Mouse (Mus musculus): ENCODE data around the gene Galnt11. TPM values are rescaled to one million over a fixed set of nuclear protein-coding genes. Genes with fewer than 3 reads are reported as not detected.
A peak's percentile ranks its signal among the peaks of the same experiment; 100 is the strongest.
"Not testable (repeated sequence)": the region's sequence is repeated elsewhere in the genome, so short reads cannot be mapped to it uniquely, and the experiment has no call there.

The Galnt11 gene
- polyA plus RNA-seq (2015; fragmentation: Nextera tagmentation; extraction: Ambion mirVana), result 38.6 and 42.0 TPM in 2 replicates

- Histone ChIP-seq H3K4me1 (peaks cover 4% of the 10 kb centered on the region; the same call in 1 of the 2 replicates), H3K27me3 (no peaks in the 10 kb centered on the region), H3K4me2 (peak within 1 kb of the TSS; percentile 57), H3K9me3 (no peaks in the 10 kb centered on the region), H3K4me3 (peak within 1 kb of the TSS; percentile 83), H3K36me3 (no peaks in the 10 kb centered on the region), H3K27ac (peak within 1 kb of the TSS; percentile 90), H3K9ac (peak within 1 kb of the TSS; percentile 77)
- ATAC-seq (ENCODE audit: insufficient number of reproducible peaks, low FRiP score, low TSS enrichment, low read depth), result no peak
- WGBS, result 78% methylated on average over 3 of the region's 3 CpGs
These were observed at the start of gene Galnt11 for GRCm38 (mm10) chr5:25221604-25222003. Galnt11 (plus strand) TSS chr5:25221904.

DNA sequence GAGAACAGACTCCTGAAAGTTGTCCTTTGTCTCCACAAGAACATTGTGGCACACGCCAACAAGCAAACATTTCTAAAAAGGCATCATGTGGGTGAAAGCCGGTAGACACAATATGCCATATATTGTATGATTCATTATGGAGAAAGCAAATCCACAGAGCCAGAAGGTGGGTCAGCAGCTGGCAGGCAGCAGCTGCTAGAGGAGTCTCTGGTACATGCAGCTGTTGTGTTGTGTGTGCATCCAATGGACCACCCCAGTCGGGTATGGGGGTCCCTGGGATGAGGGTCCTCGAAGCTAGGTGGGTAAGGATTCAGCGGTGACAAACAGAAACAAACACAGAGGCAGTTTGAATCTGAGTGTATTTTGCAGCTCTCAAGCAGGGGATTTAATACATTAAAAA, 43.8 kb upstream of the Galnt11 start:
- H3K4me1 ChIP-seq; ATAC-seq (ENCODE audit: insufficient number of reproducible peaks, low FRiP score, low TSS enrichment, low read depth); H3K9ac ChIP-seq; H3K36me3 ChIP-seq; H3K4me2 ChIP-seq; H3K27me3 ChIP-seq; H3K27ac ChIP-seq; H3K4me3 ChIP-seq; H3K9me3 ChIP-seq: not testable (repeated sequence)
- WGBS, result 82% methylated on average over 5 of the region's 5 CpGs

GRCm38 (mm10) chr5:25178543-25178942, 43.2 kb upstream of the Galnt11 start:
- not testable (repeated sequence) for H3K27ac ChIP-seq; ATAC-seq (ENCODE audit: insufficient number of reproducible peaks, low FRiP score, low TSS enrichment, low read depth); H3K4me2 ChIP-seq; H3K9ac ChIP-seq; H3K4me1 ChIP-seq; H3K27me3 ChIP-seq; H3K4me3 ChIP-seq; H3K36me3 ChIP-seq; H3K9me3 ChIP-seq
- 64% methylated on average over 4 of the region's 4 CpGs for WGBS

GRCm38 (mm10) chr5:25179284-25179683, 42.4 kb upstream of the Galnt11 start:
- H3K4me1 ChIP-seq, result no peaks in the 10 kb centered on the region
- no peak for ATAC-seq (ENCODE audit: insufficient number of reproducible peaks, low FRiP score, low TSS enrichment, low read depth)
- H3K27ac ChIP-seq, result no peak overlapping the region
- no peak overlapping the region for H3K4me3 ChIP-seq
- H3K9ac ChIP-seq, result no peak overlapping the region
- no peak overlapping the region for H3K4me2 ChIP-seq
- no peaks in the 10 kb centered on the region for H3K9me3 ChIP-seq
- H3K36me3 ChIP-seq, result no peaks in the 10 kb centered on the region
- H3K27me3 ChIP-seq, result no peaks in the 10 kb centered on the region
- 92% methylated on average over 4 of the region's 4 CpGs for WGBS

- no peaks in the 10 kb centered on the region for H3K27me3 ChIP-seq
- no peak overlapping the region for H3K4me2 ChIP-seq
- H3K9me3 ChIP-seq, result no peaks in the 10 kb centered on the region
- no peak overlapping the region for H3K9ac ChIP-seq
- H3K4me3 ChIP-seq, result no peak overlapping the region
- no peaks in the 10 kb centered on the region for H3K4me1 ChIP-seq
- no peak for ATAC-seq (ENCODE audit: insufficient number of reproducible peaks, low FRiP score, low TSS enrichment, low read depth)
- H3K36me3 ChIP-seq, result no peaks in the 10 kb centered on the region
- no peak overlapping the region for H3K27ac ChIP-seq
- WGBS, result 78% methylated on average over 3 of the region's 3 CpGs
These were observed 41.7 kb upstream of the Galnt11 start for GRCm38 (mm10) chr5:25179936-25180488.

DNA sequence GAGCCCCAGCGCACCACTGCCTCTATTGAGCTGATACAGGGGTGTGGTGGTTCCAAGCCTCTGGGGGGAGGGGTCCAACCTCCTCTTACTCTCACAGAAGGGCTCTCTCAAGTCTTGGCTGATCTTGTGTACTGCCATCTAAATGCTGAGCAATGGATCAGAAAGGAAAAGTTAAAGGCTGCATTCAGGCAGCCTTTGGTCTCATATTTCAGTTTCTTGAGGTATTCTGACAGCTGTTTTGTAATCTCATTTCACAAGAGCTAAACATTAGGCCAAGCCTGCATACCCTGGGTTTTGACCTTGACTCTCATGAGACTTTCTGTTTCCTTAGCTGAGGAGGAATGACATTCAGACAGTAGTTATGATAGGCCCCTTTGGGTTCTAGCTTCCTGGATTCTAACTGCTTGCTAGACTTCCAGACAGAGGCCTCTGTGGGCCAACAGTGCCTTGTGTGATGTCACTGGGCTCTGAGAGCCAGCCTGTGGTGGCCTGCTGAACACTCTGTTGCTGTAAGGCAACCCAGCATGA, 40.6 kb upstream of the Galnt11 start, which contains the start of gene Galntl5:
TSS of gene Galntl5 (plus strand) at position 457 of the 528 bp plus-strand sequence.
- Histone ChIP-seq H3K4me1 (no peaks in the 10 kb centered on the region), H3K9ac (no peak within 1 kb of the TSS), H3K4me3 (no peak within 1 kb of the TSS), H3K9me3 (no peaks in the 10 kb centered on the region), H3K27me3 (no peaks in the 10 kb centered on the region), H3K36me3 (no peaks in the 10 kb centered on the region), H3K27ac (no peak within 1 kb of the TSS), H3K4me2 (no peak within 1 kb of the TSS)
- ATAC-seq (ENCODE audit: insufficient number of reproducible peaks, low FRiP score, low TSS enrichment, low read depth), result no peak; the same call in 1 of the 2 replicates
- WGBS, result 83% methylated on average over 1 of the region's 1 CpGs

GRCm38 (mm10) chr5:25183595-25183994, 38.1 kb upstream of the Galnt11 start:
- ATAC-seq (ENCODE audit: insufficient number of reproducible peaks, low FRiP score, low TSS enrichment, low read depth), result no peak
- no peaks in the 10 kb centered on the region for H3K4me1 ChIP-seq
- WGBS, result 82% methylated on average over 4 of the region's 4 CpGs
- no peaks in the 10 kb centered on the region for H3K9me3 ChIP-seq
- no peaks in the 10 kb centered on the region for H3K36me3 ChIP-seq
- H3K4me2 ChIP-seq, result no peak overlapping the region
- no peak overlapping the region for H3K9ac ChIP-seq
- H3K27me3 ChIP-seq, result no peaks in the 10 kb centered on the region
- no peak overlapping the region for H3K27ac ChIP-seq
- no peak overlapping the region for H3K4me3 ChIP-seq

DNA sequence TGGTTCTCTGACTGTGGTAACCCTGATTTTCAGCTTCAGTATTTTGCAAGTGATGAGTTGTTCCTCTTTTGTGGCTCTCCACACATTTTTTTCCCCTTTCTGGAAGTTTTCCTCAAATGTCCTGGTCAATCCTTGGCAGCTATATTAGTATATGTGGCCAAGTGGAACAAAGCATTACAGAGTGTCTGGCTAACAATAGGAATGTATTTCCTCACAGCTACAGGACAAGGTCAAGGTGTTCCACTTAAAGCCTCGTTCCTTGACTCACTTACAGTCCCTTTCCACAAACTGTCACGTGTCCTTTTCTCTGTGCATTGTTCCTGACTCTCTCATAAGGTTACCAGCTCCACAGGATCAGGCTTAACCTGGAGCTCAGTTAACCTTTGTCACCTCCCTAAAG, 37.1 kb upstream of the Galnt11 start:
- H3K36me3 ChIP-seq, result no peaks in the 10 kb centered on the region
- ATAC-seq (ENCODE audit: insufficient number of reproducible peaks, low FRiP score, low TSS enrichment, low read depth), result no peak
- H3K4me2 ChIP-seq, result no peak overlapping the region
- H3K9ac ChIP-seq, result no peak overlapping the region
- H3K27ac ChIP-seq, result no peak overlapping the region
- 64% methylated on average over 2 of the region's 2 CpGs for WGBS
- no peaks in the 10 kb centered on the region for H3K4me1 ChIP-seq
- H3K4me3 ChIP-seq, result no peak overlapping the region
- H3K27me3 ChIP-seq, result no peaks in the 10 kb centered on the region
- no peaks in the 10 kb centered on the region for H3K9me3 ChIP-seq

- Histone ChIP-seq H3K9me3 (no peaks in the 10 kb centered on the region), H3K4me3 (no peak overlapping the region), H3K4me1 (no peaks in the 10 kb centered on the region), H3K9ac (no peak overlapping the region), H3K4me2 (no peak overlapping the region), H3K27ac (no peak overlapping the region), H3K27me3 (no peaks in the 10 kb centered on the region), H3K36me3 (no peaks in the 10 kb centered on the region)
- no peak for ATAC-seq (ENCODE audit: insufficient number of reproducible peaks, low FRiP score, low TSS enrichment, low read depth)
These were observed 34.0 kb upstream of the Galnt11 start for GRCm38 (mm10) chr5:25187727-25188126.

- Histone ChIP-seq H3K36me3 (no peaks in the 10 kb centered on the region), H3K4me2 (no peak overlapping the region), H3K27me3 (no peaks in the 10 kb centered on the region), H3K27ac (no peak overlapping the region), H3K9ac (no peak overlapping the region), H3K4me1 (no peaks in the 10 kb centered on the region), H3K4me3 (no peak overlapping the region), H3K9me3 (no peaks in the 10 kb centered on the region)
- ATAC-seq (ENCODE audit: insufficient number of reproducible peaks, low FRiP score, low TSS enrichment, low read depth), result no peak
- 46% methylated on average over 1 of the region's 1 CpGs for WGBS
These were observed 32.9 kb upstream of the Galnt11 start for GRCm38 (mm10) chr5:25188802-25189201.

DNA sequence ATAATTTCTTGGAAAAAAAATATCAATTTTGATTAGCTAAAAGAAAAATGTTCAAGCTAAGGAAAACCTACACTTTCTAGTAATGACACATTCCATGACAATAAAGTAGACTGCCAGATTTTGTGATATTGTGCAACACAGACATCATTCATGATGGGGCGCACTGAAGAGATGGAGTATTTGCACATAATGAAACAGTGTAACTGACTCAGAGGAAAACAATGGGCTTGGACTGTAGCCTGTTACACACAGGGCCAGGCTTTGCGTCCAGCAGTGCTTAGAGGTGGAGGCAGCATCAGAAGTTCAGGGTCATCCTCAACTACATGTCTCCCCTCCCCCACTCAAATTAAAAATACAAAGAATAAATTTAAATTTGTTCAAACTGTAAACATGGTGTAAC, 31.2 kb upstream of the Galnt11 start:
- no peak overlapping the region for H3K4me2 ChIP-seq
- ATAC-seq (ENCODE audit: insufficient number of reproducible peaks, low FRiP score, low TSS enrichment, low read depth), result no peak
- 76% methylated on average over 2 of the region's 2 CpGs for WGBS
- H3K9me3 ChIP-seq, result no peaks in the 10 kb centered on the region
- no peaks in the 10 kb centered on the region for H3K36me3 ChIP-seq
- H3K27ac ChIP-seq, result no peak overlapping the region
- no peaks in the 10 kb centered on the region for H3K4me1 ChIP-seq
- H3K9ac ChIP-seq, result no peak overlapping the region
- no peak overlapping the region for H3K4me3 ChIP-seq
- no peaks in the 10 kb centered on the region for H3K27me3 ChIP-seq

GRCm38 (mm10) chr5:25211872-25212271, 9.8 kb upstream of the Galnt11 start:
- Histone ChIP-seq H3K27me3 (no peaks in the 10 kb centered on the region), H3K27ac (no peak overlapping the region)
- WGBS, result 58% methylated on average over 1 of the region's 1 CpGs

DNA sequence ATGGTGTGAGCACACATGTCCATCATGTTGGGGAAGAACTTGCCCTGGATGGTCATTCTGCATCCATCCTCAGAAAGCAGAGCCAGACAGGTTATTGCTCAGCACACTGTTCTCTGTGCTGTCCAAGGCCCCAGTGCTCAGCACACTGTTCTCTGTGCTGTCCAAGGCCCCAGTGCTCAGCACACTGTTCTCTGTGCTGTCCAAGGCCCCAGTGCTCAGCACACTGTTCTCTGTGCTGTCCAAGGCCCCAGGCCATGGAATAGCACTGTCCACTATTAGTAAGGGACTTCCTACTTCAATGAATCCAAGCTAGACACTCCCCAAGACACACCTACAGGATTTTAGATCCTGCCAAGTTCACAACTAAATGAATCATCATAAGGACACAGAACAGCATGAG, 8.5 kb upstream of the Galnt11 start:
- not testable (repeated sequence) for H3K36me3 ChIP-seq; H3K27ac ChIP-seq; H3K9ac ChIP-seq; H3K27me3 ChIP-seq; H3K4me1 ChIP-seq; H3K4me3 ChIP-seq; ATAC-seq (ENCODE audit: insufficient number of reproducible peaks, low FRiP score, low TSS enrichment, low read depth); H3K4me2 ChIP-seq; H3K9me3 ChIP-seq

More at GRCm38 (mm10) chr5:25211872-25212271, 9.8 kb upstream of the Galnt11 start:
- Histone ChIP-seq H3K4me3 (no peak overlapping the region), H3K36me3 (no peaks in the 10 kb centered on the region), H3K9me3 (no peaks in the 10 kb centered on the region), H3K9ac (no peak overlapping the region), H3K4me1 (no peaks in the 10 kb centered on the region), H3K4me2 (no peak overlapping the region)
- no peak for ATAC-seq (ENCODE audit: insufficient number of reproducible peaks, low FRiP score, low TSS enrichment, low read depth)
